Mouse (Mus musculus) thymus, adult 18-20 months (tissue): ENCODE data around the gene Prmt7.
"Not testable (repeated sequence)": the region's sequence is repeated elsewhere in the genome, so short reads cannot be mapped to it uniquely, and the experiment has no call there.

ENCODE experiments used
- DNase-seq, 2 experiments: peaks; one replicate each; pipeline ENCODE4 v3.0.0; 2022; ENCODE audit warnings: mixed read lengths in 2 of 2

The Prmt7 gene

GRCm38 (mm10) chr8:106210821-106211345 lies at the start of gene Prmt7, which contains the start of gene Slc7a6os:
TSS of gene Prmt7 (plus strand) at chr8:106210936.
TSS of gene Slc7a6os (minus strand) at chr8:106210935.
- DNase-seq: peak; percentile 91 to 92

GRCm38 (mm10) chr8:106163251-106163650 lies 47.5 kb upstream of the Prmt7 start:
- no peak for DNase-seq

- peak in 1 of 2 experiments; percentile 53 for DNase-seq
These were observed 45.3 kb upstream of the Prmt7 start for GRCm38 (mm10) chr8:106165460-106165859.

GRCm38 (mm10) chr8:106168356-106169016 lies 42.2 kb upstream of the Prmt7 start, which contains the start of gene Slc7a6:
TSS of gene Slc7a6 (plus strand) at chr8:106168857.
- peak; percentile 83 for DNase-seq

GRCm38 (mm10) chr8:106169017-106169933 lies 41.5 kb upstream of the Prmt7 start:
- peak in 1 of 2 experiments; percentile 52 for DNase-seq

DNA sequence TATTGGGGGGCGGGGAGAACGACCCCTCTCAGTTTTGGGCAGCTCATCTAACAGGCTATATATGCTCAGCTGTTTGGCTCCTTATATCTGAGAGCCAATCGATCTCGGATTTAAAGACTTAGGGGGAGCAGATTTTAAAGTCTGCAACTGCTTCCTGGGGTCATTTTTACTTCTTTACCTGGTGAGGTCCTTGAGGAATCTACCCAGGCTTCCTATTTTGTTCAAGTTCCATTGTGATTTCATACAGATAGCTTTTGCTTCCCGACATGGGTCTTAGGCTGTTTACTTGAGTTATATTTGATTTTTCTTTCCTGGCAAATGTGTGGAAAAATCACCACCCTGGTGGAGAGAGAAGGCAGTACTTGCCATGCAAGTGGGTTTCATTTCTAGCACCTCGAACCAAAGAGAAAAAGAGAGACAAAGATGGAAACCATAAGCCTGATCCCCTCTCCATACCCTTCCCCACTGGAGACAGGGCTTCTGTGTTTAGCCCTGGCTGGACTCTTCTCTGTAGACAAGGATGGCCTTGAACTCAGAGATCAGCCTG lies 40.7 kb upstream of the Prmt7 start:
- DNase-seq: no peak

- DNase-seq: no peak
These were observed 37.2 kb upstream of the Prmt7 start for GRCm38 (mm10) chr8:106173566-106173965.

DNA sequence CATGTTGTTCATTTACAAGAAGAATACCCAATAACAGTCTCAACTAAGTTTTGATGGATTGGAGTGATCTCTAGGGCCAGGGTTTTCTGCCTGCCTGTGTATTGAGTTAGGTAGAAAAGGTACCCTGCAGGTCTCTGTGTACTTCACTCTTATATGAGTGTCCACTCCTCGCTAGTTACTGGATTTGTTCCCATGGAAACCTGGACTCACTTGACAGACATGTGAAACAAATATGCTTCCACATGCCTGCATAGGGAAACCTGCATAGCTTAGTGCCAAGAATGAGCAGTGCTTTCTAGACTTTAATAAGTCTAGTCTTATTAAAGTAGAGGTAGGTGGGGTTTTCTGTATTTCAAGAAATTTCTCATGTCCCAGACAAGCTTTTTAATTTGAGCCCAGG lies 33.8 kb upstream of the Prmt7 start:
- no peak for DNase-seq

- no peak for DNase-seq
These were observed 33.1 kb upstream of the Prmt7 start for GRCm38 (mm10) chr8:106177594-106177993.

GRCm38 (mm10) chr8:106178428-106178827 lies 32.3 kb upstream of the Prmt7 start:
- DNase-seq: no peak

DNA sequence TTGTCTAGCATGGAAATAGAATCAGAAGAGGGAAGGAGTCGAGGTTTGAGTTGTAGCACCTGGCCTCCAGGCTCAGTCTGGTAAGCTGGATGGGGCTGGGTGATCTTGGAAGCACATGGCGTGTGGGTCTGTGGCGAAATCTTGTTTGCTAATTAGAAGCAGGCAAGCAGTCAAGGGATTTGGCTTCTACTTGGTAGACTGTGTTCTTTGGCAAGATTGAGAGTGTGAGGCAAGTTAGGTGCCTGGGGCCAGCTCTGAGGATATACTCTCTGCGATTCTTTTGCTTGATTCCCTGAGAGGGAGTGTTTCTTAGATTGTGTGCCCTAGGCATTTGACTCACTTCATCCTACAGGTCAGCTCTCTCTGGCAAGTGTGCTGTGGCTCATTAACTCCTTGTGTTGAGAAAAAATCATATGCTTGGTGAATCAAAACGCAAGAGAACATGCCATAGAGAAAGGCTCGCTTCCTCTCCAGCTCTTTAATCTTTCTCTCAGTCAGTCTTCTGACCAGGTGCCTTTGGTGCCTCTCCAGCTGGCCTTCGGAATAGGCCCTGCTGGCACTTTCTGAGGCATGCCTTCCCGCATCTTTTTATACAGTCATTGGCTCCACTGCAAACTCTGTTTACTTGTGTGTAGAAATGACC lies 25.0 kb upstream of the Prmt7 start:
- DNase-seq: no peak

- no peak for DNase-seq
These were observed 24.3 kb upstream of the Prmt7 start for GRCm38 (mm10) chr8:106186394-106186793.

DNA sequence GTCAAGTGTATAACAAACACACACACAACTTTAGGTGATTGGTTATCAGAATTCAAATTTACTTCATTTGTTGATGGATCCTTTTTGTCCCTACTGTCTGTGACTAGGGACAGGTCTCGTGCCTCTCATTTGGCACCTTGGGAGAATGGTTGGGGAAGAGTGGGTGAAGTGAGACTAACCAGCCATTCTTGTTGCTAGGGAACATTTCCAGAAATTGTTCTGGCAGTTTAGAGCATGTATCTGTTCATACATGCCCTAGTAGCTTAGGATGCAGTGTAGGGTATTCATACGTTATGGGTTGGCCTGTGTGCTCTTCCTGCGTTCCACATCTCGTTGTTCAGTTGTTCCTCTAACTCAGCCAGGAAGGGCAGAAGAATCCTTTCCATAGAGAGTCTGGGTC lies 21.6 kb upstream of the Prmt7 start:
- DNase-seq: no peak

DNA sequence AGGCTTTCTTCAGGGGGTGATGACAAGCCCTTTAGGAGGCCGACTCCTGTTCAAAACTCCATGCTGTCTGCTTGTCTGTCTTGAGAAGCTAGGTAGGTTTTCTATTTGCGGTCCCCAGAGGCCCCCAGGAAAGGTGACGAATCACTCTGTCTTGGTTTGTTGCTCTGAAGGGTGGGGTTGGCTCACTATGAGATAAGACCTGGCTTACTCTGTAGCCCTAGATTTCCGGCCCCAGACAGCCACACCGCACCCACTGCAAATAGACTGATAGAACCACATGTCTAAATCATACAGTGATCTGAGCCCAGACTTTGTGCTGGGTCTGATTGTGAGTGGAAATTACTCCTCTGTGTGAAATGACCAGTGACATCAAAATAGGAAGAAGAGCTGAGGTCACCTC lies 19.1 kb upstream of the Prmt7 start:
- no peak for DNase-seq

DNA sequence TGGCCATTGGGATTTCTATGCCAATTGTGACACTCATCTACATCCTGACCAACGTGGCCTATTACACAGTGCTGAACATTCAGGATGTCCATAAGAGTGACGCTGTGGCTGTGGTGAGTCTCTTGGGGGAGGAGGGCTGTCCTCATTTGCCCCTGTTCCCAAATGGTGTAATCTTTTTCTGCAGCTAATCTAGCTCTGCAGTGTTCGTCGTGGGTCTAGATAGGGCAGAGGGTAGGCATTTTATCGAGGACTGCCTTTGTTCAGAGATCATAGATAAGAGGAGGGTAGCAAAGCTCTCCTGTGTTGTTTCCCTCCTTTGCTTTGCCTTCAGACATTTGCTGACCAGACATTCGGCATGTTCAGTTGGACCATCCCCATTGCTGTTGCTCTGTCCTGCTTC lies 17.6 kb upstream of the Prmt7 start:
- no peak for DNase-seq

- no peak for DNase-seq
These were observed 16.7 kb upstream of the Prmt7 start for GRCm38 (mm10) chr8:106194062-106194461.

- no peak for DNase-seq
These were observed 12.0 kb upstream of the Prmt7 start for GRCm38 (mm10) chr8:106198741-106199140.

DNA sequence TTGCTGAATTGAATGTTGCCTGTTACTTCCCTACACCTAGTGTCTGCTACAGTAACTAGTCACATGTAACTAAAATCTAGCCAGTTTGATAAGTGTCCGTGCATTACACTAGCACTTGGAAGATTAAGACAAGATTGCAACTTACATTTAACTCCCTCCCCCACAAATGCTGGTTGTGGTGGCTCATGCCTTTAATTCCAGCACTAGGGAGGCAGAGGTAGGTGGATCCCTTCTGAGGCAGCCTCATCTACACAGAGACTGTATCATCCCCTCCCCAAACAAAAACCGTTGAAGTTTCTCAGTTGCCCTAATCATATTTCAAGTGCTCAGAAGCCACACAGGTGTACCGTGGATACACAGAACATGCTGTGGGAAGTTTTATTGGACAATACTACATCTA lies 11.1 kb upstream of the Prmt7 start:
- DNase-seq: not testable (repeated sequence)

GRCm38 (mm10) chr8:106210035-106210731 lies 553 bp upstream of the Prmt7 start:
- DNase-seq: no peak

- no peak for DNase-seq
These were observed 685 bp downstream of the Prmt7 start for GRCm38 (mm10) chr8:106211421-106211820.

DNA sequence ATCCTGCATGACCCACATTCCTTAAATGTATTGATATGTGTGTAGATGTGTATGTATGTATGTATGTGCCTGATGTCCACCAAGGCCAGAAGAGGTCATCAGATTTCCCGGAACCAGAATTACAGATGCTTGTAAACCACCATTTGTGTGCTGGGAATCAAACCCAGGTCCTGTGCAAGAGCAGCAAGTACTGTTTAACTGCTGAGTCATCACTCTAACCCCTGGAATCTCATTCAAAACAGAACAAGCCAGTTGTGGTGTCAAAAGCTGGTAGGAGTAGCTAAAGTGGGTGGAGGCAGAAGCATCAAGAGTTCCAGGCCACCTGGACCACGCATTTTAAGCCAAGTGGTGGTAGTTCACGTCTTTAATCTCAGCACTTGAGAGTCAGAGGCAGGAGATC lies 3.2 kb downstream of the Prmt7 start:
- DNase-seq: no peak

DNA sequence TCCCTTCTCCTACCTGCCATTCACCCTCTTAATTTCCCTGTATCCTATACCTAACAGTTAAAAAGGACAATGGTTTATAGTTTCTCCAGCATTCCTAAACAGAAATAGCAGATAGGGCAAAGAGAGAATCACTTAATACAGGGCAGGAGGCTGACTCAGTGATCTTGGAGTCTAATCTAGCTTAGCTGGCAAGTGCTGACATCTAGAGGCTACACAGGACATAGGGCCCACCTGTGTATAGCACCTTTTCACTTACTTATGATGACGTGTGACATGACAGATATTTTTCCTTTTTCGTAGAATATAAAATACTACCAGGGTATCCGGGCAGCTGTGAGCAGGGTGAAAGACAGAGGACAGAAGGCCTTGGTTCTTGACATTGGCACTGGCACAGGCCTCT lies 8.9 kb downstream of the Prmt7 start:
- DNase-seq: no peak
